Mouse (Mus musculus) gastrocnemius, adult 18-20 months (tissue): ENCODE data around the gene Polm. TPM values are rescaled to one million over a fixed set of nuclear protein-coding genes. Genes with fewer than 3 reads are reported as not detected.
"Not testable (repeated sequence)": the region's sequence is repeated elsewhere in the genome, so short reads cannot be mapped to it uniquely, and the experiment has no call there.

Experiments
- DNase-seq: peaks from one replicate; pipeline ENCODE4 v3.0.0; 2021; ENCODE audit warnings: low spot score
- total RNA-seq, 2 experiments: library from RNA; stranded (reverse); gene quantifications; 2 replicates each; pipeline ENCODE4 v1.2.3; 2021

Polm gene
- total RNA-seq, 2 experiments from 2014 or later, result 2.0 to 2.3 TPM

- peak; percentile 65 for DNase-seq
Observed at GRCm38 (mm10) chr11:5855902-5856301, 18.1 kb upstream of the Polm start.

DNA sequence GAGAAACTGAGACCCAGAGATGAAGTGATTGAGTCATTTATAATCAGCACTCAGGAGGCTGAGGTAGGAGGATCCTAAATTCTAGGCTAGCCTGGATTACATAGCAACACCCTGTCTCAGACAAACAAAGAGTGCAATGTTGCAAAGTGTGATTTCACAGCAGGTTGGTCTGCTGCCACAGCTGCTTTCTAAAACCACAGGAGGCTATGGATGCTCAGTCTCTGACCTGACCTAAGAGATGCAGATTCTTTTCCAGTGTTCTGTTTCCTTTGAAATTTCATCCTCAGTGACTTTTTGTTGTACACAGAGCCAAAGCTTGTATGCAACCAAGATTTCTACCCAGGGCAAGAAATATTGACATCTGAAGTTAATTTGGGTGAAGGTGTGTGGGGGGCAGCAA is 17.7 kb upstream of the Polm start:
- no peak for DNase-seq

GRCm38 (mm10) chr11:5852314-5852713 is 14.5 kb upstream of the Polm start:
- peak; percentile 64 for DNase-seq

- no peak for DNase-seq
Observed at GRCm38 (mm10) chr11:5851021-5851736, 13.4 kb upstream of the Polm start.

- no peak for DNase-seq
Observed at GRCm38 (mm10) chr11:5850452-5850851, 12.6 kb upstream of the Polm start.

- DNase-seq, result no peak
Observed at GRCm38 (mm10) chr11:5849316-5849715, 11.5 kb upstream of the Polm start.

GRCm38 (mm10) chr11:5848741-5849140 is 10.9 kb upstream of the Polm start:
- peak; percentile 63 for DNase-seq

GRCm38 (mm10) chr11:5846639-5847345 is 9.0 kb upstream of the Polm start:
- peak; percentile 45 for DNase-seq

DNA sequence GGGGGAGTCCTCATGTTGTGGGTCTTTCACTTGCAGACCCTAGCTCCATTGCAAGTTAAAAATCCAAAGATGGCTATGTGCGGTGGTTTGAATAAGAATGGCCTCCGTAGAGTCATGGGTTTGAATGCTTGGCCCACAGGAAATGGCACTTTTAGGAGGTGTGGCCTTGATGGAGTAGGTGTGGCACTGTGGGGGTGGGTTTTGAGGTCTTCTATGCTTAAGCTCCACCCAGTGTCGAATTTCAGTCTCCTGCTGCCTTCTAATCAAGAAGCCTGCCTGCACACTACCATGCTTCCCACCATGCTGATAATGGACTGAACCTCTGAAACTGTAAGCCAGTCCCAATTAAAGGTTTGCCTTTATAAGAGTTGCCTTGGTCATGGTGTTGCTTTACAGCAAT is 5.3 kb upstream of the Polm start:
- DNase-seq, result no peak

GRCm38 (mm10) chr11:5841751-5842150 is 3.9 kb upstream of the Polm start:
- DNase-seq, result no peak

GRCm38 (mm10) chr11:5840346-5840745 is 2.5 kb upstream of the Polm start:
- no peak for DNase-seq

DNA sequence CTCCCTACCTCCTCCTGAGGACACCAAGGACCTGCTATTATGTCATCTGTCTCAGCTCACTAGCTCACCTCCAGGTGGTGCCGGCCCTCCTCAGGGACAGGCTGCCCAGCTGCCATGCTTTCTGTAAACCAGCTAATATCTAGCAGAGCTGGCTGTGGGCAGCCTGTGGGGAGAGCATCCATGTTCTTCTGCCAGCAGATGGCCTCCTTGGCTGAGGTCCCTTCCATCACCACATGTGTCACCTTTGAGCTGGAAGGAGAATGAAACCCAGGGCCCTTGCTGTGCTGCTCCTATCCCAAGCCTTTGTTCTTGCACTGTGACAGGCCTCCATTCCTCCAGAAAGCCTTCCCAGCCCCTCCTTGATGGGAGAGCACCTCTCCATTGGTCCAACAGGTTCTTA is 1.7 kb downstream of the Polm start:
- DNase-seq, result peak; percentile 50

- DNase-seq, result no peak
Observed at GRCm38 (mm10) chr11:5835057-5835456, 2.8 kb downstream of the Polm start.

DNA sequence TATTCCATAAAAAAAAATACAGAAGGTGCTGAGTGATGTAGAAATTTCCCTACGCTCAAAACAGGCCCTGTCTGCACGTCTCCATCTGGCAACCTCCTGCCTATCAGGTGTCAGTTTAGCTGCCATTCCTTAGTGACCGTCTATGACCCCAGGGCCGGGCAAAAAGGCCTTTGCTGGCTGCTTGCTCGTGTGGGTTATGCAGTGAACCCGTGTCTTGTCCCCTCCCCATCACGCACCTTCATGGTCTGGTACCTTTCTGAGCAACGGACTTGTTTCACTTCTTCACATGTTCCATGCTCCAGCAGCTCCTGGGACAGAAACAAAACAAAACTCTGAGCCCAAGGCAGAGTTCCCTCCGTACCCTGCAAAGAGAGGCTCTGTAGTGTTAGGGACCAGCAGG is 3.3 kb downstream of the Polm start:
- peak; percentile 42 for DNase-seq

DNA sequence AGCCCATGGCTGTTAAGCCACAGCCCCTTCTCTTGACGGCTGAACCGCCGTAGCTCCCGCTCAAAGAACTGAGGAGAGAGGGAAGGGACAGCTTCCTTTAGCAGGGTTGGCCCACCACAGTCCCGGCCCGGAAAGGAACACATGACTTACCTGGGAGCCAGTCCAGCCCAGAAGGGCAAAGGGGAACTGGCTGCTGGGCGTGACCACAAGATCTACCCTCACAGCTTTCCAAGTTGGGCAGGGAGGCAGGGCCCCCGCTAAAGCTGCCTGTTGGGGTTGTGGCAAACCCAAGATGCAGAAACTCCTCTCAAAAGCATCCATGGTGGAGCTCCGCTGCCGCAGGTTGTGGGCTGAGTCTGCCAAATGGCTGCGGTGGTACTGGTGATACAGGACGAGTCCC is 8.5 kb downstream of the Polm start:
- no peak for DNase-seq

DNA sequence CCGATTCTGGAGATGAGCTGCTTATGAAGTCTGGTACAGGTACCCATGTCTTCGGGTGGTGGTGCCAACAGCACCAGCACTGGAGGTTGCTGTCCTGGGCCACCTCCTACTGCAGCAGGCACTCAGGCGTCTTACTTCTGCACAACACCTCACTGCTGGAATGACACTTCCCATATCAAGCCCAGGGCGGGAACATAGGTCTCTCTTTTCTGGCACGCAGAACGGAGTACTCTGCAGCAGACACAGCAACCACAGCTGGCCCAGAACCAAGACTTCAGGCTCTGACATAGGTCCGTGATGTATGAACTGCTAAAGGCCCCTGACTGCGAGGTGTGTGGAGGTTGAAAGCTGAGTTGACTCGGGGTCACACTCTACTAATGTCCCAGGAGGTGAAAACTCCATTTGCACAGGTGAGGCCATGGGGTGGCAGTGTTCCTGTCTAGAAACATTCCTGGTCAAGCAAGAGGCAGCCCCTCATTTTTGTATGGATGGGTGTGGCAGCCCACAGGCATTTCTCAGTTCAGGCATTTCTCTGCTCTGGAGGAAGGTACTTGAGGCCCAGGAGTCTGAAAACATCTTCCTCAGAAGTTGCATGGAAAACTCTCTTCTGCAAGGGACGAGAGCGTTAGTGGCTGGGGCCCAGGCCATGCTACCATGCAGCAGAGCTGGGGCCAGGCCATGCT is 9.2 kb downstream of the Polm start:
- DNase-seq, result no peak

- no peak for DNase-seq
Observed at GRCm38 (mm10) chr11:5827931-5828330, 9.9 kb downstream of the Polm start.

- no peak for DNase-seq
Observed at GRCm38 (mm10) chr11:5825432-5825831, 12.4 kb downstream of the Polm start.

- DNase-seq, result no peak
Observed at GRCm38 (mm10) chr11:5819223-5819622, 18.6 kb downstream of the Polm start.

DNA sequence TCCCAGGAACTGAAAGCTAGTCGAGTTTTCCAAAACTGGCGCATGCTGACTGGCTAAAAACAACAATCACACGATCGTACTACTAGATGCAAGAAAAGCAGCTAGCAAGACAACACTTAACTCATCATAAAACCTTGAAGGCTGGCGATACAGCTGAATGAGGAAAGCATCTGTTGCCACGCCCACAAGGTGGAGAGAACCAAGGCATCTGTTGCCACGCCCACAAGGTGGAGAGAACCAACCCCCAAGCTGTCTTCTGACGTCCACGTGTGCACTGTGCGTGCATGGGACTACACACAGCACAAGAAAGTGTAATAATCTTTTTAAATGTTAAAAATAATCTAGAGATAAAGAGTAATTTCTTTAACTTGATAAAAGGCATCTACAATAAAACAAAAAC is 24.4 kb downstream of the Polm start:
- no peak for DNase-seq

GRCm38 (mm10) chr11:5809487-5809886 is 28.3 kb downstream of the Polm start:
- DNase-seq, result not testable (repeated sequence)

GRCm38 (mm10) chr11:5807956-5808355 is 29.9 kb downstream of the Polm start:
- DNase-seq, result no peak

DNA sequence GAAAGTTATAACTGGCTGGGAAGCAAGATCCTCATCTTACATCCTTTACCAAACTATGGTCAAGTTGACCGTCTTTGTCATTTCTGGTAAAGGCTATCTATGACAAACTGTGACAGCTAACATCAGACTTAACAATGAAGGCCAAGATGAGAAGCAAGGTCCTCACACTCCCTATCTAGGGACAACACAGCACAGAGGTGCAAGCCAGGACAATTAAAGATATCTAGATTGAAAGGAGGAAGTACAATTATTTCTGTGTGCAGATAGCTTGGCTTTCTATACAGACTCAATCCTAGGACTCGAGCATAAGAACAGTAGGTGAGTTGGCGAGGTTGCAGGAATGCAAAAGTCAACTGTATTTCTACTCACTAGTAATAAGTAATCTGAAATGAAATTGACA is 32.1 kb downstream of the Polm start:
- no peak for DNase-seq
